Mouse (Mus musculus) forebrain, embryonic 11.5 days (tissue): ENCODE results near the gene Cdc34. TPM values are rescaled to one million over a fixed set of nuclear protein-coding genes. Genes with fewer than 3 reads are reported as not detected.

Experiments used
- ATAC-seq: fragments of 200-750 bp; cut with Nextera tagmentation; replicated peaks from 2 replicates; pipeline ENCODE4 v1.8.0; 2017; ENCODE audit warnings: moderate TSS enrichment; ENCODE audit not compliant: low FRiP score
- DNase-seq: peaks from one replicate; pipeline ENCODE4 v3.0.0-alpha.2; 2017; ENCODE audit warnings: low spot score
- H3K27ac ChIP-seq: fragments of 300-500 bp; sonication (generic); 2 replicates; pipeline ENCODE4 v1.5.1; 2014; ENCODE audit warnings: low read depth, low read length
- H3K27me3 ChIP-seq: fragments of 300-500 bp; sonication (generic); 2 replicates; pipeline ENCODE4 v1.6.1; 2014; ENCODE audit warnings: mild to moderate bottlenecking, low read length, mixed read lengths; ENCODE audit not compliant: control insufficient read depth, insufficient read depth
- H3K36me3 ChIP-seq: fragments of 300-500 bp; sonication (generic); 2 replicates; pipeline ENCODE4 v1.6.1; 2014; ENCODE audit warnings: mild to moderate bottlenecking, low read length, moderate library complexity, mixed read lengths; ENCODE audit not compliant: control insufficient read depth, insufficient read depth
- H3K4me1 ChIP-seq: fragments of 300-500 bp; sonication (generic); replicated peaks from 2 replicates; pipeline ENCODE4 v1.6.1; 2014; ENCODE audit warnings: low read length, mixed read lengths; ENCODE audit not compliant: control insufficient read depth, insufficient read depth
- H3K4me2 ChIP-seq: fragments of 300-500 bp; sonication (generic); 2 replicates; pipeline ENCODE4 v1.6.1; 2014; ENCODE audit warnings: low read depth, mild to moderate bottlenecking, low read length, moderate library complexity, mixed read lengths; ENCODE audit not compliant: severe bottlenecking
- H3K4me3 ChIP-seq: fragments of 300-500 bp; sonication (generic); 2 replicates; pipeline ENCODE4 v1.5.1; 2014; ENCODE audit warnings: low read depth, low read length
- H3K9ac ChIP-seq: fragments of 300-500 bp; sonication (generic); 2 replicates; pipeline ENCODE4 v1.6.1; 2014; ENCODE audit warnings: low read length
- H3K9me3 ChIP-seq: fragments of 300-500 bp; sonication (generic); 2 replicates; pipeline ENCODE4 v1.6.1; 2016; ENCODE audit warnings: low read length, mixed read lengths; ENCODE audit not compliant: control insufficient read depth
- WGBS: fragments of 180-500 bp; shearing (Covaris S2); extraction: QIAGEN DNeasy Blood & Tissue Kit; methylation state at CpG from one replicate; pipeline ENCODE4 v1.1.7; 2014; 5-methylcytosine and 5-hydroxymethylcytosine counted together
- polyA plus RNA-seq: library from polyadenylated mRNA; unstranded; fragments of >200 nt; fragmentation: Nextera tagmentation; extraction: Ambion mirVana; gene quantifications from 2 replicates; pipeline ENCODE4 v1.2.1, GENCODE M21; 2014

Gene Cdc34
- polyA plus RNA-seq, 1 experiment from 2014 or later = 180 TPM

DNA sequence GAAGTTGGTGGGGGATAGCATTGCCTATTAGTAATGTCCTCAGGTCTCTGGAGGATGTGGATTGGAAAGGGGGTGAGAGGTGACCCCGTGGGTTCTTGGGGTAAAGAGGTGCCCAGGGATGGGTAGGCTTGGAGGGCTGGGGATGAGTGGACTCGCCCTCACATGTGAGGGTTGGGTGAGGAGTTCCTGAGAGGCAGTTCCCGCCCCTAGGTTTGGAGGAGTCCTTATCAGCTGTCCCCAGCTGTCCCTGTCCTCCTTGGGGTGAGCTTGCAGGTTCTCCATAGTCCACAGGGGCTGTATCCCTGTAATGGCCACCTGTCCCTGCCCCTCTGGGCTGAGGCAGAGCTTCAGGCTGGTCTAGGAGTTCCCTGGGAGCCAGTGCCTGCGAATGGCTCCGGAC is 24.0 kb downstream of the Cdc34 start:
- DNase-seq = no peak

DNA sequence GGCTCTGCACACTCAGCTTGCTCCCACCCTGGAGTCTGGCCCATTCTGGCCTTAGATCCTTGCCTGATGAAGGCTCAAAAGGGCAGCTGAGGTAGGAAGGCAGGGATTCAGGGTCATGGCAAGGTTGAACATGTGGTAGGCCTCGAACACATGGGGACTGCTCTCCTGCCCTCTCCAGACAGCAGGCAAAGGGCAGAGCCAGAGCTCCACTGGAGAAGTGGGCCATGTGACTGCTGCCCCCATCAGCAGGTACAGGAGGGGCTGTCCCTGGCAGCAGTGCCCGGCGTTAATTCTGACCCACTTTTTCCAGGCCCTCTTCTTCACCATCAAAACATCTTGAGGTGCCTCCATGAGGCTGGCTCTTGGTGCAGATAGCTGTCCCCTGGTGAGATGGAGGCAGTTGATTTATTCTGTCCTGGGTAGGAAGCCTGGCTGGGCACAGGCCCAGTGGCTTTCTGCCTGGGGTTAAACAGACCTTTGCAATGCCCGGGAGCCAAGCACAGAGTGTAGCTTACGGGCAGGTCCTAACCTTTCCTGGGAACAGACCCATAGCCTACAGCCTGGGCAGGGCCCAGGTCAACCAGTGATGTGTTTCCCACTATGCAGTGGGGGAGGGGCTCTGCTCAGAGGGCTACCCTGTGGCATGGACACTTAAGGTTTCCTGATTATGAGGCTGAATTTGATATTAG is 24.6 kb downstream of the Cdc34 start:
- Histone ChIP-seq H3K36me3 (peaks cover 15% of the 10 kb centered on the region; the same call in 1 of the 2 replicates), H3K4me3 (0 out of 2 replicates have a peak overlapping the region, but pooled peaks have one; percentile 84), H3K4me2 (peak overlapping the region; percentile 21; the same call in 1 of the 2 replicates), H3K27me3 (no peaks in the 10 kb centered on the region), H3K9ac (no peak overlapping the region; the same call in 1 of the 2 replicates), H3K27ac (no peak overlapping the region), H3K9me3 (no peaks in the 10 kb centered on the region), H3K4me1 (peaks cover 16% of the 10 kb centered on the region)
- 90% methylated on average over 5 of the region's 5 CpGs for WGBS
- DNase-seq = no peak
- ATAC-seq = no peak

More for the DNA sequence above, 24.0 kb downstream of the Cdc34 start:
- peak overlapping the region; percentile 73; the same call in 1 of the 2 replicates for H3K4me2 ChIP-seq
- H3K4me3 ChIP-seq = peak overlapping the region; percentile 84; the same call in 1 of the 2 replicates
- H3K36me3 ChIP-seq = peaks cover 15% of the 10 kb centered on the region; the same call in 1 of the 2 replicates
- peaks cover 16% of the 10 kb centered on the region for H3K4me1 ChIP-seq
- no peak overlapping the region for H3K27ac ChIP-seq
- H3K27me3 ChIP-seq = no peaks in the 10 kb centered on the region
- WGBS = 78% methylated on average over 5 of the region's 5 CpGs
- no peak for ATAC-seq
- H3K9me3 ChIP-seq = no peaks in the 10 kb centered on the region
- H3K9ac ChIP-seq = 0 out of 2 replicates have a peak overlapping the region, but pooled peaks have one; percentile 32

DNA sequence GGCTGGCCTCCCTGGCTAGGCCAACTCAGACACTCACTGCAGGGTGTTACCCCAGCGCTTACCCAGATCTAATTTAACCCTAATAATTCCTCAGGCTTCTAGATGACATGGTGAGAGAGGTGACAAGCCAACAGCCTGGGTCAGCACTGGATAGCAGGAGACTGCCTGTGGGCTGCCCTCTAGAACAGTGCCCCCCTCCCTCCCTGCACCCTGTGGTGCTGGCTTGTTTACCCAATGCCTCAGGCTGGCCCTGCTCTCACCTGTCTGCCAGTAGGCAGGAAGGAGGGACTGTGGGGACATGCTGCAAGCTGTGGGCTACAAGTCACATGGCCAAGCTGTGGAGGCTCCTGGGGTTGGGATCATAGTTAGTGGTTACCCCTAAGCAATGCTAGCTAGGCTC is 25.2 kb downstream of the Cdc34 start:
- H3K4me2 ChIP-seq = peak overlapping the region; percentile 21; the same call in 1 of the 2 replicates
- H3K27me3 ChIP-seq = no peaks in the 10 kb centered on the region
- H3K27ac ChIP-seq = no peak overlapping the region
- H3K36me3 ChIP-seq = peaks cover 15% of the 10 kb centered on the region; the same call in 1 of the 2 replicates
- H3K4me3 ChIP-seq = no peak overlapping the region
- WGBS = 91% methylated on average over 1 of the region's 1 CpGs
- H3K9me3 ChIP-seq = no peaks in the 10 kb centered on the region
- no peak for ATAC-seq
- peaks cover 16% of the 10 kb centered on the region for H3K4me1 ChIP-seq
- DNase-seq = no peak
- no peak overlapping the region for H3K9ac ChIP-seq

DNA sequence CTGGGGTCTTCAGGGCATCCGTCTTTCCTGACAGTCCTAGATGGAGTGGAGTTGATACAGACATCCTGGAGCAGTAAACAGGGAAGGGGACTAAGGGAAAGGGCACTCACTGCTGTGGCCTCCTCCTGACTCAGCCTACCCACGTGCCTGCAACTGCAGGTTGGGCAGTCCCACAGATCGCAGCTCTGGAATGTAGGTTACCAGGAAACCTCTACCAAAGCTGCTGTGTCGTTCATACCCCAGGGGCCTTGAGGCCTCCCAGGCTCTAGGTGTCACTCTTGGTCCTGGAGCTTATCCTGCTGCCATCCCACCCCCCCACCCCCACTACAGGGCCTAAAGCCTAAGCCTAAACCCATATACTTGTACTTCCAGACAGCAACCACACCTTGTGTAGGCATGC is 25.8 kb downstream of the Cdc34 start:
- H3K4me3 ChIP-seq = no peak overlapping the region
- H3K27me3 ChIP-seq = no peaks in the 10 kb centered on the region
- 79% methylated on average over 4 of the region's 4 CpGs for WGBS
- no peak overlapping the region for H3K27ac ChIP-seq
- H3K36me3 ChIP-seq = peaks cover 15% of the 10 kb centered on the region; the same call in 1 of the 2 replicates
- no peaks in the 10 kb centered on the region for H3K9me3 ChIP-seq
- ATAC-seq (no peak), DNase-seq (no peak)
- H3K4me1 ChIP-seq = peaks cover 16% of the 10 kb centered on the region
- no peak overlapping the region for H3K4me2 ChIP-seq
- no peak overlapping the region for H3K9ac ChIP-seq

DNA sequence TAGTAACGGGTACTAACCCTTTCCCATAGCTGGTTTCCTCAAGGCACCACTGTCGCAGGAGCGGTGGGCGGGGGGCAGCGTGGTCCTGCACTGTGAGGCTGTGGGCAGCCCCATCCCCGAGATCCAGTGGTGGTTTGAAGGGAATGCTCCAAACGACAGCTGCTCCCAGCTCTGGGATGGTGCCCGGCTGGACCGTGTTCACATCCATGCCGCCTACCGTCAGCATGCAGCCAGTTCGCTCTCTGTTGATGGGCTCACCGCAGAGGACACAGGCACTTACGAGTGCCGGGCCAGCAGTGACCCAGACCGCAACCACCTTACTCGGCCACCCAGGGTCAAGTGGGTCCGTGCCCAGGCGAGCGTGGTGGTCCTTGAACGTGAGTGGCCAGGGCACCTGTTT is 26.7 kb downstream of the Cdc34 start:
- no peak overlapping the region for H3K4me2 ChIP-seq
- H3K4me1 ChIP-seq = peaks cover 16% of the 10 kb centered on the region
- DNase-seq = no peak
- no peak for ATAC-seq
- 94% methylated on average over 21 of the region's 21 CpGs for WGBS
- no peaks in the 10 kb centered on the region for H3K27me3 ChIP-seq
- no peak overlapping the region for H3K27ac ChIP-seq
- peaks cover 15% of the 10 kb centered on the region; the same call in 1 of the 2 replicates for H3K36me3 ChIP-seq
- no peak overlapping the region for H3K4me3 ChIP-seq
- H3K9ac ChIP-seq = no peak overlapping the region
- H3K9me3 ChIP-seq = no peaks in the 10 kb centered on the region

DNA sequence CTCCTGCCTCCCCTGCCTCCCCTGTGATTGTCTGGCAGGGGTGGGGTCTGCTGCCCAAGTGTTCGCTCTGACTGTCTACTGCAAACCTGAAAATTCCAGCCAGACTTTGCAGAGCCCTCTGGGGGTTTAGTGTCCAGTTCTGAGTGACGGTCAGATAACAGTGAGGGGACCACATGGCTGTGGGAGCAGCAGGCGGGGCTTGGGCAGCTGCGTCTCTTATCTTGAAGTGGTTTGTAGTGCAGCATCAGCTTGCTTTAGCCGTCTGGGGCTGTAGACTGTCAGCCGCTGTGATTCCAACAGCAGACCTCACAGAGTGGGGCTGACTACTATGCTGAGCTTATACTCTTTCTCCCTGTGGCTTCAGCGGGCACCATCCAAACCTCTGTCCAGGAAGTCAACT is 27.3 kb downstream of the Cdc34 start:
- H3K36me3 ChIP-seq = peaks cover 15% of the 10 kb centered on the region; the same call in 1 of the 2 replicates
- DNase-seq (no peak), ATAC-seq (no peak)
- no peaks in the 10 kb centered on the region for H3K9me3 ChIP-seq
- H3K27me3 ChIP-seq = no peaks in the 10 kb centered on the region
- no peak overlapping the region for H3K27ac ChIP-seq
- H3K9ac ChIP-seq = no peak overlapping the region
- no peak overlapping the region for H3K4me3 ChIP-seq
- 86% methylated on average over 7 of the region's 7 CpGs for WGBS
- H3K4me1 ChIP-seq = peaks cover 13% of the 10 kb centered on the region
- no peak overlapping the region for H3K4me2 ChIP-seq

DNA sequence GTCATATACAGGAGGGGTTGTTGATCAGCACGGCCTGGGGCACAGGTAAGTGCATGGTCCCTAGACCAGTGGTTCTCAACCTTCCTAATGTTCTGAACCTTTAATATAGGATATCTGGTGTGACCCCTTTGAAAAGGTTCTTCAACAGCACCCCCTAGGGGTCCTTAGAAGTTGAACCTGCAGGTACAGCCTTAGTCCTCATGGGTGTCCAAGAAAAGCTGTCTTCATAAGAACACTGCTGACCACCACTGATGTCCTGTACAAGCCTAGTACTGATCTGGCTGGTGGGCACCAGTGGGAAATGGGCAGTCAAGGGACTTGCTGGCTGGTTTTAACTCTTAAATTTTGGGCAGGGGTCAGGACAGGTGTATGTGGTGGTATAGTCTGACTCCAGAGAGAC is 30.0 kb downstream of the Cdc34 start:
- Histone ChIP-seq H3K9me3 (no peaks in the 10 kb centered on the region), H3K4me2 (no peak overlapping the region), H3K4me3 (no peak overlapping the region), H3K27ac (no peak overlapping the region), H3K36me3 (peaks cover 15% of the 10 kb centered on the region; the same call in 1 of the 2 replicates), H3K4me1 (peaks cover 4% of the 10 kb centered on the region; the same call in 1 of the 2 replicates), H3K9ac (no peak overlapping the region), H3K27me3 (peaks cover 22% of the 10 kb centered on the region)
- no peak for DNase-seq
- WGBS = 90% methylated on average over 1 of the region's 1 CpGs
- ATAC-seq = peak; percentile 22; the same call in 1 of the 2 replicates

DNA sequence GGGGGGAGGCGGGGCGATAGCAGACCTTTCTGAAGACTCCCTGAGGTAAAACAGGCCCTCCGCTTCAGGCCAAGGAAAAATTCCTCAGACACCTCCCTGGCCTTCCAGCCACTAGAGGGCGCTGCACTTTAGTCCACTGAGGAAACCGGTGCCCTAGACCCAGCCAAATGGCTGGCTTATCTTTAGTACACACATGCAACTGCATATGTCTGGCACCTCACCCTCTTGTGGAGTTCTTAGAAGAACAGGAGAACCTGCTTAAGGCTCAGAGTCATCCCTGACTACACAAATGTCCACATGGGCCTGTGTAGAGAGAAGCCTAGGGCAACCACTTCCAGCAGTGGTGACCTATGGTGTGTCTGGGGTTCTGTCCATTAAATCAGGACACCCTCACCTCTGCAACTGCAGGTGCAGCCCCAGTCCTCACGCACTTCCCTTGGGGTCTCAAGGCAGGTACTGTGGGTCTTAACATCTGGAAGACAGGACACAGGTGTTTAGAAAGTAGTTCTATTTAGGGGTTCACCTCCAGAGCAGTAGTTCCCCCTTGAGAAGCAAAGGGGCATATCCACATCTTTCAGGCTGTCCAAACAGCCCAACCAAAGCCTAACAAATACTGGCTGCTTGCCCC is 30.6 kb downstream of the Cdc34 start:
- peak; percentile 89 for DNase-seq
- H3K27ac ChIP-seq = no peak overlapping the region
- no peaks in the 10 kb centered on the region for H3K9me3 ChIP-seq
- no peak overlapping the region for H3K4me2 ChIP-seq
- peaks cover 8% of the 10 kb centered on the region; the same call in 1 of the 2 replicates for H3K4me1 ChIP-seq
- WGBS = 12% methylated on average over 6 of the region's 6 CpGs
- no peak overlapping the region for H3K4me3 ChIP-seq
- H3K36me3 ChIP-seq = peaks cover 15% of the 10 kb centered on the region; the same call in 1 of the 2 replicates
- H3K27me3 ChIP-seq = peaks cover 28% of the 10 kb centered on the region
- peak; percentile 37; the same call in 1 of the 2 replicates for ATAC-seq
- H3K9ac ChIP-seq = no peak overlapping the region
